Mouse (Mus musculus): ENCODE measurements around the gene Spice1. TPM values are rescaled to one million over a fixed set of nuclear protein-coding genes. Genes with fewer than 3 reads are reported as not detected.

Spice1 gene
- polyA plus RNA-seq (2014; fragmentation: Illumina TruSeq; extraction: RNeasy Lipid Tissue Mini Kit (QIAGEN cat#74804); ENCODE audit: low read depth, low replicate concordance), result 9.8 TPM

GRCm38 (mm10) chr16:44347071-44347901, at the start of gene Spice1:
Gene Spice1 (plus strand): TSS chr16:44347121.

GRCm38 (mm10) chr16:44332861-44333284, 14.0 kb upstream of the Spice1 start, which contains the start of gene Sidt1:
Gene Sidt1 (minus strand): TSS chr16:44333196.

GRCm38 (mm10) chr16:44394577-44395243, 47.8 kb downstream of the Spice1 start, which contains the start of gene Cfap44:
Gene Cfap44 (plus strand): TSS chr16:44394796.

Other genes starting within 250 kb of the Spice1 start
- gene Atp6v1a, start 207.4 kb upstream of the Spice1 start, polyA plus RNA-seq (2014; fragmentation: Illumina TruSeq; extraction: RNeasy Lipid Tissue Mini Kit (QIAGEN cat#74804); ENCODE audit: low read depth, low replicate concordance), result 15.0 TPM
- 40.4 TPM for gene Naa50, start 207.3 kb upstream of the Spice1 start, polyA plus RNA-seq (2014; fragmentation: Illumina TruSeq; extraction: RNeasy Lipid Tissue Mini Kit (QIAGEN cat#74804); ENCODE audit: low read depth, low replicate concordance)
- gene Usf3, start 173.9 kb upstream of the Spice1 start, polyA plus RNA-seq (2014; fragmentation: Illumina TruSeq; extraction: RNeasy Lipid Tissue Mini Kit (QIAGEN cat#74804); ENCODE audit: low read depth, low replicate concordance), result 7.5 TPM
- gene Sidt1, start 13.9 kb upstream of the Spice1 start, polyA plus RNA-seq (2014; fragmentation: Illumina TruSeq; extraction: RNeasy Lipid Tissue Mini Kit (QIAGEN cat#74804); ENCODE audit: low read depth, low replicate concordance), result 0.24 TPM
- not detected for gene Cfap44, start 47.7 kb downstream of the Spice1 start, polyA plus RNA-seq (2014; fragmentation: Illumina TruSeq; extraction: RNeasy Lipid Tissue Mini Kit (QIAGEN cat#74804); ENCODE audit: low read depth, low replicate concordance)
- gene Boc, start 211.8 kb downstream of the Spice1 start, polyA plus RNA-seq (2014; fragmentation: Illumina TruSeq; extraction: RNeasy Lipid Tissue Mini Kit (QIAGEN cat#74804); ENCODE audit: low read depth, low replicate concordance), result 3.4 TPM

Measured in heart, adult 10 weeks (tissue).